Mouse (Mus musculus) cortical plate, adult 2 months (tissue): ENCODE measurements around the gene Guf1. TPM values are rescaled to one million over a fixed set of nuclear protein-coding genes. Genes with fewer than 3 reads are reported as not detected.
A peak's percentile ranks its signal among the peaks of the same experiment; 100 is the strongest.

Source experiments
- H3K27ac ChIP-seq: fragments of 200-500 bp; 2 replicates; pipeline ENCODE4 v1.5.1; 2012; ENCODE audit warnings: low read length, control low read depth, inconsistent platforms; ENCODE audit not compliant: insufficient read depth
- H3K4me1 ChIP-seq: fragments of 200-500 bp; 2 replicates; pipeline ENCODE4 v1.6.1; 2011; ENCODE audit warnings: low read length; ENCODE audit not compliant: control insufficient read depth, insufficient read depth
- H3K4me3 ChIP-seq: fragments of 200-500 bp; 2 replicates; pipeline ENCODE4 v1.5.1; 2011; ENCODE audit warnings: mild to moderate bottlenecking, low read length, control low read depth; ENCODE audit not compliant: insufficient read depth
- CTCF ChIP-seq: fragments of 200-500 bp; IDR thresholded peaks from 2 replicates; pipeline ENCODE4 v1.5.1; 2011; ENCODE audit warnings: mild to moderate bottlenecking, control low read depth, low read length; ENCODE audit not compliant: insufficient read depth; ENCODE audit errors: extremely low read depth
- POLR2A ChIP-seq: fragments of 200-500 bp; IDR thresholded peaks from 2 replicates; pipeline ENCODE4 v1.6.1; 2011; ENCODE audit warnings: mild to moderate bottlenecking, low read length, control low read depth; ENCODE audit not compliant: insufficient read depth; ENCODE audit errors: extremely low read depth
- polyA plus RNA-seq: library from polyadenylated mRNA; depleted of rRNA; stranded (reverse); fragments of >200 nt; gene quantifications from 2 replicates; pipeline ENCODE4 v1.2.3, GENCODE M21; 2012; rRNA removed

Gene Guf1
- polyA plus RNA-seq, 1 experiment, result 34.7 TPM

- Histone ChIP-seq H3K27ac (no peak within 1 kb of the TSS), H3K4me1 (no peaks in the 10 kb centered on the region; the same call in 1 of the 2 replicates), H3K4me3 (peak within 1 kb of the TSS; percentile 67)
- 0 out of 2 replicates have a peak, but pooled peaks have one; percentile 10 for TF ChIP-seq CTCF
- TF ChIP-seq POLR2A, result peak; percentile 94
Measured at GRCm38 (mm10) chr5:69591640-69592461, 35.1 kb downstream of the Guf1 start, which contains the start of gene Gnpda2. Gene Gnpda2 (minus strand): TSS chr5:69592340.

GRCm38 (mm10) chr5:69601027-69601426, 44.3 kb downstream of the Guf1 start:
- TF ChIP-seq CTCF (peak; percentile 53), POLR2A (no peak)
- Histone ChIP-seq H3K4me1 (no peaks in the 10 kb centered on the region), H3K27ac (no peak overlapping the region), H3K4me3 (no peak overlapping the region)

- no peaks in the 10 kb centered on the region for H3K4me1 ChIP-seq
- TF ChIP-seq POLR2A, result no peak
- TF ChIP-seq CTCF, result no peak
- H3K27ac ChIP-seq, result no peak overlapping the region
- no peak overlapping the region for H3K4me3 ChIP-seq
Measured at GRCm38 (mm10) chr5:69613209-69613796, 56.6 kb downstream of the Guf1 start.

GRCm38 (mm10) chr5:69620899-69621298, 64.2 kb downstream of the Guf1 start:
- TF ChIP-seq CTCF (no peak), POLR2A (no peak)
- Histone ChIP-seq H3K4me1 (no peaks in the 10 kb centered on the region), H3K4me3 (no peak overlapping the region), H3K27ac (no peak overlapping the region)

Other genes starting within 250 kb of the Guf1 start
- 5.9 and 7.3 TPM in 2 replicates for gene Kctd8, start 215.2 kb upstream of the Guf1 start, polyA plus RNA-seq
- 0.08 and 0.25 TPM in 2 replicates for gene Yipf7, start 14.3 kb upstream of the Guf1 start, polyA plus RNA-seq
- gene Gnpda2, start 35.4 kb downstream of the Guf1 start, polyA plus RNA-seq, result 25.0 and 26.5 TPM in 2 replicates